Mouse (Mus musculus) layer of hippocampus, adult 18-20 months (tissue): Measurements from ENCODE around the gene Actl7a. TPM values are rescaled to one million over a fixed set of nuclear protein-coding genes. Genes with fewer than 3 reads are reported as not detected.
A peak's percentile ranks its signal among the peaks of the same experiment; 100 is the strongest.

ENCODE experiments used
- DNase-seq, 2 experiments: peaks; one replicate each; pipeline ENCODE4 v3.0.0; 2022; ENCODE audit warnings: low spot score in 2 of 2
- long read RNA-seq: library from polyadenylated mRNA; stranded (forward); transcript quantifications from one replicate; pipeline ENCODE4 v2.0.0, GENCODE M21; 2021
- total RNA-seq, 2 experiments: library from RNA; stranded (reverse); gene quantifications; 2 replicates each; pipeline ENCODE4 v1.2.3; 2021

Gene Actl7a
- total RNA-seq: not detected
- long read RNA-seq: 0 reads

GRCm38 (mm10) chr4:56743363-56744195 lies at the start of gene Actl7a:
Gene Actl7a, plus strand, starts transcription at chr4:56743413.
- no peak for DNase-seq

- DNase-seq: no peak
Observed at GRCm38 (mm10) chr4:56696401-56696800, 46.8 kb upstream of the Actl7a start.

GRCm38 (mm10) chr4:56698671-56699070 lies 44.5 kb upstream of the Actl7a start:
- no peak for DNase-seq

GRCm38 (mm10) chr4:56702234-56702633 lies 41.0 kb upstream of the Actl7a start:
- no peak for DNase-seq

- no peak for DNase-seq
Observed at GRCm38 (mm10) chr4:56713155-56713554, 30.1 kb upstream of the Actl7a start.

GRCm38 (mm10) chr4:56716801-56717200 lies 26.4 kb upstream of the Actl7a start:
- no peak for DNase-seq

GRCm38 (mm10) chr4:56717932-56718331 lies 25.3 kb upstream of the Actl7a start:
- no peak for DNase-seq

- DNase-seq: no peak
Observed at GRCm38 (mm10) chr4:56718573-56719442, 24.4 kb upstream of the Actl7a start.

- no peak for DNase-seq
Observed at GRCm38 (mm10) chr4:56719456-56719855, 23.8 kb upstream of the Actl7a start.

- no peak for DNase-seq
Observed at GRCm38 (mm10) chr4:56720403-56720802, 22.8 kb upstream of the Actl7a start.

- peak in 1 of 2 experiments; percentile 40 for DNase-seq
Observed at GRCm38 (mm10) chr4:56721469-56721868, 21.7 kb upstream of the Actl7a start.

GRCm38 (mm10) chr4:56722346-56722745 lies 20.9 kb upstream of the Actl7a start:
- no peak for DNase-seq

- DNase-seq: no peak
Observed at GRCm38 (mm10) chr4:56723237-56723636, 20.0 kb upstream of the Actl7a start.

GRCm38 (mm10) chr4:56725839-56726238 lies 17.4 kb upstream of the Actl7a start:
- DNase-seq: no peak

GRCm38 (mm10) chr4:56740020-56740485 lies 3.2 kb upstream of the Actl7a start, which contains the start of gene Gm26657:
Gene Gm26657, plus strand, starts transcription at chr4:56740070.
- DNase-seq: no peak

GRCm38 (mm10) chr4:56740611-56741010 lies 2.6 kb upstream of the Actl7a start:
- no peak for DNase-seq

GRCm38 (mm10) chr4:56741041-56741493 lies 2.1 kb upstream of the Actl7a start, which contains the start of gene Actl7b:
Gene Actl7b, minus strand, starts transcription at chr4:56741443.
- DNase-seq: no peak

GRCm38 (mm10) chr4:56742698-56743097 lies 515 bp upstream of the Actl7a start:
- no peak for DNase-seq

GRCm38 (mm10) chr4:56746345-56746744 lies 3.1 kb downstream of the Actl7a start:
- no peak for DNase-seq

GRCm38 (mm10) chr4:56747456-56747855 lies 4.2 kb downstream of the Actl7a start:
- no peak for DNase-seq

- DNase-seq: no peak
Observed at GRCm38 (mm10) chr4:56756021-56756420, 12.8 kb downstream of the Actl7a start.
